Mouse (Mus musculus): Measurements from ENCODE around the gene Edc3.

Gene Edc3

DNA sequence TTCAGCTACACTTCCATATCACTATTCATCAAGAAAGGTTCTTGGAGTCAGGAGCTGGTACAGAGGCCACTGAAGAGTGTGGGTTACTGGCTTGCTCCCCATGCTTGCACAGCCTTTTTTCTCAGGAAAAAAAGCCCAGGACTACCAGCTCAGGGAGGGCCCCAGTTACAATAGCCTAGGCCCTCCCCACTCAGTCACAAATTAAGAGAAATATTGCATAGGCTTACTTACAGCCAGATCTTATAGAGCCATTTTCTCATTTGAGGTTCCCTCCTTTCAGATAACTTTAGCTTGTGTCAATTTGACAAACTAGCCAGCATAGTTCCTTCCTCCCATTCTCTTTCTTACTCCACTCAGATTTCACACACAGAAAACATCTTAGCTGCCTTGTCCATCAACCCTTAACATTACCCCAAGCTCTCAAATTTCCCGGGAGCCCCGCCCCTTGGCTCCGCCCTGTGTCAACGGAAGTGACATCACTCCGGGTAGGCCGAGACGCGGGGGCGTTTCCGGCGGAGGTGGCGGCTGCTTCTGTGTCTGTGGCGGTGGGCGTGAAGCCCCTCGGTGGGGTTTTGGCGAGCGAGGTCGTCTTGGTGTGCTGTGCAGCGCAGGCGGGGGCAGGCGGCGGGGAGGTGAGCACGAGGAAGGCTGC is at the start of gene Edc3:
Gene Edc3 (plus strand): TSS at position 473 of the 652 bp plus-strand sequence.
- peak; percentile 79 for DNase-seq

DNA sequence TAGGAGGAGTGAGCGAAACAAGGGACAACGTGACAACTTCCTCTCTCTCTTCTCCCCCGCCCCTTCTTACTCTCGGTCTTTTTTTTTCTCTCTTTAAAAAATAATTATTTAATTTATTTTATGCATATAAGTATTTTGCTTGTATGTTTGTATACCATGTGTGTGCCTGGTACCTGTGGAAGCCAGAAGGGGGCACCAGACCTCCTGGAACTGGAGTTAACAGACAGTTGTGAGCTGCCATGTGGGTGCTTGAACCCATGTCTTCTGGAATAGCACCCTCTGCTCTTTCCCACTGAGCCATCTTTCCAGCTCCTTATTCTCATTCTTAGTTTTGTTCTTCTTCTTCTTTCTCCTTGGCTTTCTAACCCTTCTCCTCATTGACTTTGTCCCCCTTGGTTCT is 49.4 kb upstream of the Edc3 start:
- no peak for DNase-seq

DNA sequence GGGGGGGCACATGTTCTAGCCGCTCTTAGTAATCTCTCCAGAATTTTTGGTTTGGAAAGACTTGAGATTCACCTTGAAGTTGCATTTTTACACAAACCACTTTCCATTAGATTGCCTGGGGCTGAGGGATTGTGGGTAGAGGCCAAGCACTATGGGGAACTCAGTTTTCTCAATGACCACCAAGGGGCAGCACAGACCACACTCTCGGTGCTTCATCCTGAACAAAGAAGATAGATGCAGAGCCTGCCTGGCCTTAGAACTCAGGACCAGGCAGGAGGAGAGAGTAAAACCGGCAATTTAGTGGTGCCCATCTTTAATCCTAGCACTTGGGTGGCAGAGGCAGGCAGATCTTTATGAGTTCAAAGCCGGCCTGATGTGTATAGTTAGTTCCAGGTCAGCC is 48.6 kb upstream of the Edc3 start:
- peak; percentile 74 for DNase-seq

DNA sequence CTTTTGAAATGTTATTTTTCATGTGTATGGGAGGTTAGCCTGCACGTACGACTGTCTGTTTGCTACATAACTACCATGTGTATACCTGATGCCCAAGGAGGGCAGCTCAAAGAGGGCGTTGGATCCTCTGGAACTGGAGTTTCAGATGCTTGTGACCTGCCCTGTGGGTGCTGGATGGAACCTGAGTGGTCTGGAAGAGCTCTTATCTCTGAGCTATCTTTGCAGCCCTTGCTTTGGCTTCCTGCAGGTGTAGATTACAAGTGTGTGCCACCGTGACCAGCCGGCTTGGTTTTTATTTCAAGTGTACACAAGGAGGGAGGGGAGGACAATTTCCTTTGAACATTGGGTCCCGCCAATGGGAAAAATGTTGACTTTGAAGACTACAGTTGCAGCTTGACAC is 47.8 kb upstream of the Edc3 start:
- no peak for DNase-seq

DNA sequence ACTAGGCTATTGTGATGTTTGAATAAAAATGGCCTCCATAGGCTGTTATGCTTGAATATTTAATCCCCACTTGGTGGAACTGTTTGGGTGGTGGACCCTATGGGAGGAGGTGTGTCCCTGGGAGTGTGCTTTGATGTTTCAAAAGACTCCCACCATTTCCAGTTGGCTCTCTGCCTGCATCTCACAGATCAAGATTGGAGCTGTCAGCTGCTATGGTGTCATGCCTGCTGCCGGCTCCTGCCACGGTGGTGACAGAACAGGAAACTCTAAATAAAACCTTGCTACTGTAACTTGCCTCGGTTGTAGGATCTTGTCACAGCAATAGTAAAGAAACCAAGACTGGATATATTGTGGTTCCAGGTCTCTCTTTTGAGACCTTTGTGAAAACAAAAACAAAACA is 46.8 kb upstream of the Edc3 start:
- no peak for DNase-seq

DNA sequence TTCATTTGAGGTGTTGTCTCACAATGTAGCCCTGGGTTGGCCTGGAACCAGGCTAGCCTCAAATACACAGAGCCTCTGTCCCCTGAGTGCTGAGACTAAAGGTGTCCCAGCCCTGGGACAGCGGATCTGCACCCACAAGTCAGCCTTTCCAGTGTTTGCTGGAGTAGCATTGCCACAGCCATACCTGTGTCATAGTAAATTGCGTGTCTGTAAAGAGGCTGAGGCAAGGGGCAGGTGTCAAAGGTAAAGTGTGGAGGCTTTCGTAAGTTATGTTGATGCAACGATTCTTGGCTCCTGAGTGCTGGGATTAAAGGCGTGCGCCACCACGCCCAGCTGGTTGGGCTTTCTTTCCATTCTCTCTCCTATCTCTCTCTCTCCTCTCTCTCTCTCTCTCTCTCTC is 43.7 kb upstream of the Edc3 start:
- no peak for DNase-seq

DNA sequence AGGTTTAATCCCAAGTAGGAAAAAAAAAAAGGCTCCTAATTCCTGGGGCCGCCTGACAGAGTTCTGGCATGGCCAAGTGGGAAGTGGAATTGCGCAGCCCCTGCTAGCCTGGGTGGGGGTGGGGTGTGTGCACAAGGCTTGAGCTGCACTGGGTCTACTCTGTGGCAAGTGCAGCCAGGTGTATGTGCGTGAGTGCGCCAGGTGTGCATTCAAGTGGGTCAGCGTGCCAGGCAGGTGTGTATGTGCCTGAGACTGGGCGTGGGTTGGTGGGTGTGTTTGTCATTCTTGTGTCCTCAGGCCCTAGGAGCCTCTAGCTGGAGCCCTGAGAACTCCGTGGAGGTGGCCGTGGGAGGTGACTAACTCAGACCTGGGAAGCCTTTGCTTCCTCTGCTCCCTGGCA is 41.8 kb upstream of the Edc3 start:
- DNase-seq, result no peak

DNA sequence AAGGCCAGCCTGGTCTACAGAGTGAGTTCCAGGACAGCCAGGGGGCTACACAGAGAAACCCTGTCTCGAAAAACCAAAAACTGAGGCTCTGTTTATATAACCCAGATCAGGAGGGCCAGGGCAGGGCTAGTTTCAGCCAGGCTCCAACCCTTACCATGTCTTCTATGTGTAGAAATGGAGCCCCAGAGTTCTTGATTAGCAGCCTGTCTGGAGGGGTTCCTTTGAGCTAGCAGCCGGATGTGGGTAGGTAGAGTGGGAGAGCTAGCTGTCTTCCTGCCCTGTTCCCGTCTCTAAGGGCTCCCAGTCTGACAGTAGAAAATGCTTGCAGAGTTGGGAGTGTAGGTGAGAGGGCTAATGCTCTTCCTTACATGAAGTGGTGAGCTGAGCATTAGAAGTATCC is 41.2 kb upstream of the Edc3 start:
- DNase-seq, result no peak

DNA sequence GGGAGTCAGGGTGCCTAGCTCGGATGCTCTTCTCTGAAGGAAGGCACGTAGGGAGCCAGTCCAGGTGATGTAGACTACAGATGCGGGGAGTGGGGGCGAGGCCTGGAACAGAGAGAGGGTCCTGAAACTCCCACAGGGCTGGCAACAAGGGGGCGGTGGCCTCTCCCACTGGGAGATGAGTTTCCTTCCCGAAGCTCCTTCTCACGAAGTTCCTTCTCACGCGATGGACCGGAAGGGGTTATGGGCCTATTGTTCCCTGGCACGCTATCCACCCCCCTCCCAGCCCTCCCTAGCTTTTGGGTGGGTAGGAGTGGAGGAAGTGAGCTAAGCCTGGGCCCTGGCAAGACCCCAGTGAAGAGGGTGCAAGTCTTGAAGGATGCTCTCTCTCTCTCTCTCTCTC is 40.5 kb upstream of the Edc3 start:
- DNase-seq, result no peak

DNA sequence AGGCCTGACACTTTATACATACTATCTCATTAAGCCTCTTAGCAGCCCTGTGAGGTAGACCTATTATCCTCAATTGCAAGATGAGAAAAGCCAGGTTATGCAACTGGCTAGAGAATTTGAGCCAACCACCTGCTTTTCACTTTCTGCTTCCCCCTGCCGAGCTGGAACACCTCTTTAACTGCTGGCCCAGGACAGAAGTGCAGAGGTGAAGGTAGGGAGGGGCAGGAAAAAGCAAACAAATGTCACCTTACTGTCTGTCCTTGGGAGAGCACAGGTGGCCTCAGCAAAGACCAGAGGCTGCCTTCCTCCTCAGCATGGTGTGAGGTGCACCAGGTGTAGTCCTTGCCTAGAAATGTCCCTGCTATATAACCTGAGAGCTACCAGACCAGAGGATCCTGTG is 40.1 kb upstream of the Edc3 start:
- DNase-seq, result no peak

DNA sequence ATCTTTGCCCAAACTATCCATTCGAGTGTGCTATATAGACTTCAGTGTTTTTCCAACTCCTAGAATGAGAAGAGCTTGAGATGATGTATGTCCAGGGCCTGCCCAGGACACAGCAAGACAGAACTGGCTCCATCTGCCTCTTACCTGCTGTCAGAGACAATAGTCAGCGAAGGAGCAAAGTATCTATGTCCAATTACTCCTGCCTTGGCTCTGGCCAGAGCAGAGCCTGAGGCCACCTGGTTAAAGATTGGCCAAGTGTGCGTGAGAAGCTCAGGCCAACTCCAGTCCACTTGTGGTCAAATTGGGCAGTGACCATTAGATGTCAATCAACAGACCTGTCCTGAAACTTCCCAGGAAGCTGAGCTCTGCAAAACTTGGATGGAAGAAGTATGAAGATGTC is 38.8 kb upstream of the Edc3 start:
- DNase-seq, result no peak

DNA sequence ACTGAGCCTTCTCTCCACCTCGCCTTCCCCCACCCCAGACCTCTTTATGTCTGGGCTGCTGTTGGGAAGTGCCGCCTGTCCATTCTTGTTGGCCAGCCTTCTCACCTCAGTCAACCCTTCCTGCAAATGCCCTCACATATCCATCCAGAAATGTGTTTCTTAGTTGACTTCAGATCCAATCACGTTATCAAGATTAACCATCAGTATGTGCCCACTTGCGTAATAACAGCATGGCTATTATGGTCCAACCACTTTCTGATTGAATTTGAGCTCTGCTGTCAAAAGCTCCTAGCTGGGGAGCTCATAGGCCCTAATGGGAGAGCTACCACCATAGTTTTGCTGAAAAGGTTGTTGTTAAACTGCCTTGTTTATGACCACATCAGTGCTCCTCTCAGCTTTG is 37.3 kb upstream of the Edc3 start:
- no peak for DNase-seq

DNA sequence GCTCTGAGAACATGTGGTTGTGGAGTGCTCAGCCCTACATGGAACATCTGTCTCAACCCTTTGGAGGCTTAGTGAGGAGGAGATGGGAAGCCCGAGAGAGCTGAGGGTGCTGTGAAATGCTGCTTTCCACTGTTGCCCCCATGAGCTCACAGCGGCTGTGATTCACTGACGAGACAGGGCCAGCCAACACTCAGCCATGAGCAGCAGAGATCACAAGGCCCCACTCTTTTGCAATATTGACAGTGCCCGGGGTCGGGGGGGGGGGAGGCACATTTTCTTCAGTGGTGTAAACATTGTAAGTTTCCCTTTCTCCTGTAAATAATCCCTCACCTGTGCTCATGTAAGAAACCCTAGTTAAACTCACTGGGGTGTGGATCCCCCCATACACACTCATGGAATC is 36.8 kb upstream of the Edc3 start:
- no peak for DNase-seq

DNA sequence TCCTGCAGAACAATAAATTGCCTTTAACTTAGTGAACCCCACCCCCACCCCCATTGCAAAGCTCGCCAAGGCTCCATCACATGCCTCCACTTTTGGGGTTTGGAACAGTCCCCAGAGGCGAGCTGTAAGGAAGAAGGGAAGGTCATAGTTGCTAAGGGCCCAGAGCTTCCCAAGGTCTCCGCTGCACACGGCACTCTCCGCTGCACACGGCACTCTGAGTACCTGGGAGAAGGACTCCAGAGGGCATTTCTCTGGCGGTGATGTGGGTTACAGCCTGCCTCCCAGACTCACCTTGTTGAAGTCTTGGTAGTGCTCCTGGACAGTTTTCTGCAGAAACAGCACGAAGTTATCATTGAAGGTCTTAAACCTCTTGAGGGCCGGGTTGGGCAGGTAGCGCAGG is 26.9 kb upstream of the Edc3 start:
- DNase-seq, result no peak

DNA sequence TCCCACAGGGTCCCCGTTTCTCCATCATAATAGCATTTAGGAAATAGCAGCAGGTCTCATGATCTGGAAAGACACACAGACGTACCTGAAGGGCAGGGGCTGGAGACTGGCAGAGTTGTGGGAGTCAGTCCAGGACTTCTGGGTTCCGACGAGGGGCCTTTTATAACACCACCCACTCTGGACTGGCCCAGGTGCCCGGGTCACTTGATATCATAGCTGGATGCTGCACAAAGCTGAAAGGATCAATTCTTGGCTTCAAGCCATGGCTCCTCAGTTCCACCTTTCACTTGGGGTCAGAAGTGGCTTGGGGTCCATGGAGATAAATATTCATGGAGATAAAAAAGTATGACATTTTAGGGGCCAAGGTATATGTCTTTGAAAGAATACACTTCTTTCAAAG is 24.8 kb upstream of the Edc3 start, which contains the start of gene Cyp1a2:
Gene Cyp1a2 (minus strand): TSS at position 184 of the 400 bp plus-strand sequence.
- no peak for DNase-seq

DNA sequence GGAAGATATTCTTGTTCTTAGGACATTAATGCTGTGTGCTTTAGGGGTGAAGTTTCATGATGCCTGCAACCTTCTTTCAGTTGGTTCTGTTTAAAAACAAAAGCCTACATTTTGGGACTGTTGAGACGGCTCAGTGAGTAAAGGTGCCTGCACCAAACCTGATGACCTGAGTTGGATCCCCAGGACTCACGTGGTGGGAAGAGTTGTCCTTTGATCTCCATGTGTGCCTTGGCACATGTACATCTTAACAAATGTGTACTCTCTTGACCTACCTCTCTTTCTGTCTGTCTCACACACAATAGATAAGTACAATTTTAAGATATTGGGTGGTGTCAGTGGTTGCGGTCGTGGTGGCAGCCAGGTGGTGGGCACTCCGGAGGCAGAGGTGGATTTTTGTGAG is 22.3 kb upstream of the Edc3 start:
- no peak for DNase-seq

DNA sequence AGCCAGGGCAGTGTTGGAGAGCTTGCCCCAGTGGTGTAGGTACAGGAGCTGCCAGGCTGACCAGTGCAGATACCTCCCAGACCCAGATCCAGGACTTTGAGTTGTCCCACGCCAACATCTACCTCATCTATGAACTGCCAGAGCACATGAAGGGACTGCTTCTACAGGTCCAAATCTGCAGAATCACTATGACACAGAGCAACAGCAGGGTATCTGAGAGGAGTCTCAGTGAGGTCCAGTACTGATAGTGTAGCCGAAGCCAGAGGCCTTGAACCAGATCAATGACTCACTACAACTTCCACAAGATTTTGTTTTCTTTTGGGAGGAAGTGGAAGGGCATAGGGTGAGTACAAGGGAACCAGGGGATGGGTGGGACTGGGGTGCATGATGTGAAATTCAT is 20.6 kb upstream of the Edc3 start, which contains the start of gene Cyp1a1:
Gene Cyp1a1 (plus strand): TSS at position 178 of the 400 bp plus-strand sequence.
- DNase-seq, result no peak

DNA sequence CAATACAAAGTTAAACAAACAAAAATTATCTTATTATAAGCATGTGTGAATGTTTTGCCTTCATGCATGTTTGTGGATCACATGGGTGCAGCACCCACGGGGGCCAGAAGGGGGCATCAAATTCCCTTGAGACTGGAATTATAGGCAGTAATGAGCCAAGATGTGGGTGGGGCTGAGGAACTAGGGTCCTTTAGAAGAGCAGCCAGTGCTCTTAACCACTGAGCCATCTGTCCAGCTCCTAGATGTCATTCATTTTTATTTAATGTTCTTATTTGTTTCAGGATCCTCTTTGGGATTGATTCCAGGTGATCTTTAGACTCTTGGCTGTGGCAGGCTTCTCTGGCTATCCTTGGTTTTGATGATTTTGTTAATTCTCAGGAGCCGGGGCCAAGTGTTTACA is 20.2 kb upstream of the Edc3 start:
- no peak for DNase-seq

DNA sequence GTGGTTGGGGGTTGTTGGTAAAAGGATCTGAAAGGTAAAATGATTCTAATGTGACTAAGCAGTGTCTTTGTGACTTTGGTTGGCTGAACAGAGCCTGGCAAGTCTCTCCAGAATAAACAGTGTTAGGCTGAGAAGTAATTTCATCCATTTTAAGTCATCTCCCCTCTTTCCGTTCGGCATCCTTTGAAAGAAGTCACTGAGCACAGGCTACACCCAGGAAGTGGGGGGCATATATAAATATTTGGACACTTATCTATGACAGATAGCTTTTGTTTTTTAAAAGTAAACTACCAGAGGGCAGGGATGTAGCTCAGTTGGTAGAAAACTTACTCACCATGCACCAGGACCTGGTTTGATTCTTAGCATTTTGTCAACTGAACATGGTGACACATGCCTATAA is 19.7 kb upstream of the Edc3 start:
- DNase-seq, result no peak

DNA sequence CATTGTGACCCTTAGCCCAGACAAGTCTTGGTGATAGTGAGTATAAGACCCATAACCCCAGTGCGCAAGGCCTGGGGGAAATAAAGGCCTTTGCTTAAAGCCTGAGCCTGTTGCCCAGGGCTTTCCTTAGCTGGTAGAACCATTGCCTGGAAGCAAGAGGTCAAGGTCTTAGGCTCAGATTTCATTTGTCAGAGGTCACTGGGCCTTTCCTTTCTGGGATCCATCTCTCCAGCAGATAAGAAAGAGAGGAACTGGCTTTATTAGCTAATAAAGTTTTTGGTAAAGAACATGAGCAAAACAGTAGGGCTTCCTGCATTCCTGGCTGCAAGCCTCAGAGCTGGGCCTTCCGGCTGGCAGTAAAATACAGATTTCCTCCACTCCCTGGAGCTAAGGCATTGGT is 14.2 kb upstream of the Edc3 start:
- no peak for DNase-seq

DNA sequence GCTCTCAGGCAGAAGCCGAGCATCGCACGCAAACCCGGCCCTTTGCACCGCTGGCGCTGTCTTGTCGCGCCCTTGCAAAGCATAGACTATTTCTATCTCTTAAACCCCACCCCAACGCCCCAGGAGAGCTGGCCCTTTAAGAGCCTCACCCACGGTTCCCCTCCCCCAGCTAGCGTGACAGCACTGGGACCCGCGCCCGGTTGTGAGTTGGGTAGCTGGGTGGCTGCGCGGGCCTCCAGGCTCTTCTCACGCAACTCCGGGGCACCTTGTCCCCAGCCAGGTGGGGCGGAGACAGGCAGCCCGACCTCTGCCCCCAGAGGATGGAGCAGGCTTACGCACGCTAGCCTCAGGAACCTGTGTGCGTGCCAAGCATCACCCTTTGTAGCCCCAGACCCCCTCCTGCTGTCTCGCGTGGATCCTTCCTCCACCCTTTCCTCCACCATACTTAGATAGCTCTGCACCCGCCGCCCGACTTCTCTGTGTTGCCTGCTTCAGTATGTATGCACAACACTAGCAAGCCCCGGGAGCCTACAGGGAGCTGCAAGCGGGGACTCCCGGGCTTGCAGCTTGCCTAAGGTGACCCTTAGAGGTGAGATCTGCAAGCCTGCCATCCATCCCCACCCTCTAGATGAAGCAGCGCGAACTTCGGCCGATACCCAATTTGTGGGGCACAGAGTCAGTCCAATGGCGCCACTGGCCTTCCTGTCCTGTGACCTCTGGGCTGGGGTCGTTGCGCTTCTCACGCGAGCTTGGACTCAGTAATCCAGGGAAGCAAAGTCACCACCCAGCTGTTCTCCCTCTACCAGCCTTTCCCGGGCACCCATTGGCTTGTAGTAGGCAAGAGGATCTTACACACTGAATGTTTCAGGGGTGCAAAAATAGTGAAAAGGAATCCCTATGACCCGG is 11.7 kb upstream of the Edc3 start:
- DNase-seq, result peak; percentile 61

DNA sequence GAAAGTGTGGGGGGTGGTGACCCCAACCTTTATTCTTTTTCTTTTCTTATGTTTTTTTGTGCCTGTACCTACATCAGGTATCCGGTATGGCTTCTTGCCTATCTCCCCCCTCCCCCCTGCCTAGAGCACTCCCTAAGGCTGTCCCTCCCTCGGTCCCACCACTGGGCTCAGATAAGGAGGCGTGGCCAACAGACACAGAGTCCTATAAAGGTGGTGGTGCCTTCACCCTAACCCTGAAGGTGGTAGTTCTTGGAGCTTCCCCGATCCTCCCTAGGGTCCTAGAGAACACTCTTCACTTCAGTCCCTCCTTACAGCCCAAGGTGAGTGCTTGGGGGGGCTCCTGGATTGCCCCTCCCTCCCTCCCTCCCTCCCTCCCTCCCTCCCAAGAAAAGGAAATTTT is 11.0 kb upstream of the Edc3 start:
- no peak for DNase-seq

DNA sequence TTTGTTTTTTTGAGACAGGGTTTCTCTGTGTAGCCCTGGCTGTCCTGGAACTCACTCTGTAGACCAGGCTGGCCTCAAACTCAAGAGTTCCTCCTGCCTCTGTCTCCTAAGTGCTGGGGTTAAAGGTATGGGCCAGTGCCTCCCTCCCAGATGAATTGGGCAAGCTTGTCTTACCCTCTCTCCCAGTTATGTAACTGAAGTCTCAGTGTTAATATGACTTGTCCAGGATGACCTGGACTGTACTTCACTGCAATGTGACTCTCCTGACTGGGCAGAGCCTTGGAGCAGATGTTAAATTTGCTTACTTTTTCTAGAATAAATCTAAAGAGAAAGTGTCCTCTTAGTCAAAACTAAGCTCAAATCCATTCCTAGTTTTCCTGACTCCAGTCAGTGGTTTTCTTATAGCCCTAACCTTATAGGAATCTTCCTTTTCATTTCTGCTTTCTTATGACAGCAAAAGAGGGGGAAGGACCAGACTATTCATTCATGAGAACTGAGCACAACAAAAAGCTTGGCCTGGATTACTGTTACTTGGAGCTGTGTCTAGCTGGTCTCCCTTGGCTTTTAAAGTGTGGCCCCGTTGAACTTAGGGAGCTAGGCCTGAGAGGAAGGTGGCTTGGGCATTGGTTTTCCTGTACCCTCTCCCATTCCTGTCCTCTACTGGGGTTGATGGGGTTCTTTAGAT is 9.7 kb upstream of the Edc3 start:
- DNase-seq, result no peak

DNA sequence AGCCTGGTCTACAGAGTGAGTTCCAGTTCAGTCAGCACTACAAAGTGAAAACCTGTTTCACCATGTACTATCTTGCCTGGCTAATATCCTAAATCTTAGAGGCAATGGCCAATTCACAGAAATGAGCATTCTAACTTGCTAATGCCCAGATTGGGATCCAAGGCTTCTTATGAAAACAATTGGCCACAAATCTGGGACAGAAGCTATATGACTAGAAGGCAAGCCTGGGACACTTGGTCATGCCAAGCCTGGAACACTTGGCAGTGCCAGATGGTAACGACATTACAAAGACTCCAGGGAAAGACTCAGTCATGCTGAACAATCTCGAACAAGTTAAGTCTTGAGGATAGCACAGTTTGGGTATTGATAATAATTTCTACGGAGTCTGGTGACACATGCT is 1.8 kb upstream of the Edc3 start:
- no peak for DNase-seq
